In the genomic region with DNA sequence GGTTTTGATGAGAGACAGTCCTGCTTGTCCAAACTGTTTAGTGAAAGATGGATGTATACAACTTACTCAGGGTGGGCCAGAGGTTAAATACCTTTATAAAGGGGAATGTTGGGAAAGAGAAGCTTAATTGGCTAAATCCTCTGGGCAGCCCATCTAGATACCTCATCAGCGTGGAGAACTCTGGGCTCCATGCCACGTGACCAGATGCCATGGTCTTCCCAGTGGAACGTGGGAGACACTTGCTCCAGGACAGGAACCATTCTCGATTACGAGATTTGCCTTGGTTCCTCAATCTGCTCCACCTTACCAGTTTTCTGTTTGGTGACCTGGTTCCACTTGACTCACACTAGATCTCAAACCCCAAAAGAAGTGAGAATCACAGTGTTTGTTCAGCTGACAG, we compare ENCODE assay signal across 12 mouse cellular contexts.
"Had no signal": no experiment of that assay in that cellular context is flagged by ENCODE, and none has a peak within 500 bp of the region (broad histone marks: within the 10 kb centered on the region; RNA-seq: fewer than 3 reads in every experiment).

No protein-coding gene starts in this region.

- H3K27me3 ChIP-seq: limb, embryonic 13.5 days; midbrain, embryonic 12.5 days; neural tube, embryonic 15.5 days had no signal

- H3K9ac ChIP-seq: limb, embryonic 13.5 days; liver, embryonic 14.5 days; midbrain, embryonic 12.5 days; neural tube, embryonic 15.5 days had no signal

- H3K27ac ChIP-seq: limb, embryonic 13.5 days; liver, embryonic 14.5 days; midbrain, embryonic 12.5 days; neural tube, embryonic 15.5 days had no signal

- H3K9me3 ChIP-seq: limb, embryonic 13.5 days; midbrain, embryonic 12.5 days; neural tube, embryonic 15.5 days had no signal

- DNase-seq: kidney, postnatal 25 days; layer of hippocampus, adult 9-11 months; layer of hippocampus, postnatal 36 days; lung, adult 18-20 months; right cerebral cortex, adult 18-20 months; right cerebral cortex, postnatal 25 days; thymus, postnatal 36 days had no signal

- H3K4me1 ChIP-seq: limb, embryonic 13.5 days; midbrain, embryonic 12.5 days; neural tube, embryonic 15.5 days had no signal

- H3K4me3 ChIP-seq: limb, embryonic 13.5 days; midbrain, embryonic 12.5 days; myocyte; neural tube, embryonic 15.5 days had no signal

- H3K4me2 ChIP-seq: limb, embryonic 13.5 days; midbrain, embryonic 12.5 days; neural tube, embryonic 15.5 days had no signal
